12 mouse cellular contexts compared by ENCODE assay signal in genomic region chr10:39389451-39389891, GRCm38 (mm10). TPM values are rescaled to one million over a fixed set of nuclear protein-coding genes. Genes with fewer than 3 reads are reported as not detected.
DNase-seq lines count a peak whose midpoint lies in the region; ATAC-seq and TF ChIP-seq lines count a peak whose summit lies in the region.
"Had no signal": no experiment of that assay in that cellular context is flagged by ENCODE, and none has a peak within 500 bp of the region (broad histone marks: within the 10 kb centered on the region; RNA-seq: fewer than 3 reads in every experiment).

No protein-coding gene starts in this region.

- TF ChIP-seq CTCF in midbrain, postnatal 0 days (IDR thresholded peaks at IDR 0.05): no peak

- H3K36me3 ChIP-seq in forebrain, embryonic 12.5 days (replicated peaks): peaks cover 11% of the 10 kb centered on the region
- no peaks in the 10 kb centered on the region for H3K36me3 ChIP-seq in forebrain, embryonic 11.5 days (ENCODE audit: control insufficient read depth, insufficient read depth, low read length)
- peaks cover 8% of the 10 kb centered on the region; the same call in 1 of the 2 replicates for H3K36me3 ChIP-seq in heart, embryonic 14.5 days (ENCODE audit: control insufficient read depth, insufficient read depth, low read length)
- H3K36me3 ChIP-seq in midbrain, postnatal 0 days (ENCODE audit: insufficient read depth, low read length): peaks cover 4% of the 10 kb centered on the region; the same call in 1 of the 2 replicates

- 66% methylated on average over 11 of the region's 11 CpGs for WGBS in forebrain, embryonic 12.5 days
- 84% methylated on average over 11 of the region's 11 CpGs for WGBS in forebrain, embryonic 11.5 days
- 23% methylated on average over 11 of the region's 11 CpGs for WGBS in heart, embryonic 14.5 days
- 44% methylated on average over 11 of the region's 11 CpGs for WGBS in midbrain, postnatal 0 days

- no peak overlapping the region for H3K4me3 ChIP-seq in forebrain, embryonic 12.5 days (replicated peaks)
- no peak overlapping the region for H3K4me3 ChIP-seq in forebrain, embryonic 11.5 days (ENCODE audit: low read depth, low read length)
- H3K4me3 ChIP-seq in heart, embryonic 14.5 days (ENCODE audit: control insufficient read depth in 1 of 2, insufficient read depth in 1 of 2, low read depth in 1 of 2, low read length in 2 of 2): no peak overlapping the region
- H3K4me3 ChIP-seq in midbrain, postnatal 0 days (ENCODE audit: low read depth, low read length): no peak overlapping the region
- H3K4me3 ChIP-seq: stomach, embryonic 15.5 days had no signal

- H3K27ac ChIP-seq in forebrain, embryonic 12.5 days: 0 out of 2 replicates have a peak overlapping the region, but pooled peaks have one; percentile 15
- no peak overlapping the region for H3K27ac ChIP-seq in forebrain, embryonic 11.5 days (ENCODE audit: low read depth, low read length)
- H3K27ac ChIP-seq in heart, embryonic 14.5 days (replicated peaks in 1 of 2; ENCODE audit: control insufficient read depth in 1 of 2, insufficient read depth in 1 of 2, low read depth in 2 of 2, low read length in 2 of 2): peak overlapping the region; percentile 29 to 45
- peak overlapping the region; percentile 13; the same call in 1 of the 2 replicates for H3K27ac ChIP-seq in midbrain, postnatal 0 days (ENCODE audit: low read depth, low read length)
- H3K27ac ChIP-seq: stomach, embryonic 15.5 days had no signal

- H3K27me3 ChIP-seq in forebrain, embryonic 12.5 days: no peaks in the 10 kb centered on the region
- H3K27me3 ChIP-seq in forebrain, embryonic 11.5 days (ENCODE audit: control insufficient read depth, insufficient read depth, low read length): no peaks in the 10 kb centered on the region
- no peaks in the 10 kb centered on the region for H3K27me3 ChIP-seq in heart, embryonic 14.5 days (ENCODE audit: control insufficient read depth, insufficient read depth, low read length)
- no peaks in the 10 kb centered on the region for H3K27me3 ChIP-seq in midbrain, postnatal 0 days (ENCODE audit: insufficient read depth, low read length)
- H3K27me3 ChIP-seq: stomach, embryonic 15.5 days had no signal

- no peaks in the 10 kb centered on the region for H3K9me3 ChIP-seq in forebrain, embryonic 12.5 days
- H3K9me3 ChIP-seq in forebrain, embryonic 11.5 days (ENCODE audit: control insufficient read depth, low read length): no peaks in the 10 kb centered on the region
- H3K9me3 ChIP-seq in heart, embryonic 14.5 days (ENCODE audit: control insufficient read depth, low read length): peaks cover 5% of the 10 kb centered on the region; the same call in 1 of the 2 replicates
- no peaks in the 10 kb centered on the region for H3K9me3 ChIP-seq in midbrain, postnatal 0 days (ENCODE audit: low read length)
- H3K9me3 ChIP-seq: stomach, embryonic 15.5 days had no signal

- H3K9ac ChIP-seq in forebrain, embryonic 12.5 days: no peak overlapping the region
- H3K9ac ChIP-seq in forebrain, embryonic 11.5 days (ENCODE audit: low read length): no peak overlapping the region
- H3K9ac ChIP-seq in heart, embryonic 14.5 days (ENCODE audit: low read length): no peak overlapping the region
- no peak overlapping the region for H3K9ac ChIP-seq in midbrain, postnatal 0 days (replicated peaks; ENCODE audit: low read length, poor library complexity, severe bottlenecking)
- H3K9ac ChIP-seq: stomach, embryonic 15.5 days had no signal

- DNase-seq in forebrain, embryonic 11.5 days (ENCODE audit: low spot score): no peak
- DNase-seq in left cerebral cortex, postnatal 14 days (ENCODE audit: low spot score in 2 of 2): peak; percentile 44 to 65
- no peak for DNase-seq in left cerebral cortex, postnatal 36 days (ENCODE audit: low spot score in 2 of 2)
- peak; percentile 49 for DNase-seq in midbrain, postnatal 0 days (ENCODE audit: low spot score)
- no peak for DNase-seq in gastrocnemius, adult 18-20 months (ENCODE audit: low spot score)
- no peak for DNase-seq in gastrocnemius, postnatal 10 days
- DNase-seq: gastrocnemius, postnatal 25 days; lung, postnatal 10 days had no signal

- intact Hi-C loops in left cerebral cortex, postnatal 14 days (cut with DNase I): no loop called here
- intact Hi-C loops in left cerebral cortex, postnatal 36 days (cut with DNase I): no loop called here

- H3K4me2 ChIP-seq in forebrain, embryonic 12.5 days: no peak overlapping the region
- no peak overlapping the region for H3K4me2 ChIP-seq in forebrain, embryonic 11.5 days (ENCODE audit: low read depth, low read length, severe bottlenecking)
- 0 out of 2 replicates have a peak overlapping the region, but pooled peaks have one; percentile 32 for H3K4me2 ChIP-seq in heart, embryonic 14.5 days (ENCODE audit: low read length)
- no peak overlapping the region for H3K4me2 ChIP-seq in midbrain, postnatal 0 days (ENCODE audit: low read depth, low read length, poor library complexity, severe bottlenecking)
- H3K4me2 ChIP-seq: stomach, embryonic 15.5 days had no signal

- H3K4me1 ChIP-seq in forebrain, embryonic 12.5 days: peaks cover 51% of the 10 kb centered on the region
- H3K4me1 ChIP-seq in forebrain, embryonic 11.5 days (replicated peaks; ENCODE audit: control insufficient read depth, insufficient read depth, low read length): no peaks in the 10 kb centered on the region
- H3K4me1 ChIP-seq in heart, embryonic 14.5 days (ENCODE audit: control insufficient read depth in 2 of 2, insufficient read depth in 2 of 2, low read length in 2 of 2): peaks cover 22 to 52% of the 10 kb centered on the region in 2 experiments
- H3K4me1 ChIP-seq in midbrain, postnatal 0 days (ENCODE audit: insufficient read depth, low read length): peaks cover 18% of the 10 kb centered on the region

- peak; percentile 31; the same call in 1 of the 2 replicates for ATAC-seq in forebrain, embryonic 12.5 days (ENCODE audit: low FRiP score)
- ATAC-seq in forebrain, embryonic 11.5 days (replicated peaks; ENCODE audit: low FRiP score): no peak
- ATAC-seq in heart, embryonic 14.5 days (ENCODE audit: insufficient number of reproducible peaks, insufficient read depth, low FRiP score, low read depth): no peak
- no peak for ATAC-seq in midbrain, postnatal 0 days (ENCODE audit: low FRiP score)
- ATAC-seq: intestine, embryonic 16.5 days had no signal

RNA-seq across cellular contexts. Expression of gene Fyn, which starts 20.8 kb away (rescaled TPM):
- 62.0 and 63.4 TPM in 2 replicates for polyA plus RNA-seq in forebrain, embryonic 12.5 days (2016; fragmentation: Nextera tagmentation; extraction: Ambion mirVana)
- polyA plus RNA-seq in forebrain, embryonic 11.5 days (2014; fragmentation: Nextera tagmentation; extraction: Ambion mirVana): 42.7 and 44.6 TPM in 2 replicates
- total RNA-seq in left cerebral cortex, postnatal 14 days (2021): 100 to 1,000 TPM; 163 to 176 TPM
- 100 to 1,000 TPM; 119 to 138 TPM for total RNA-seq in left cerebral cortex, postnatal 36 days (2021)
- 20.3 and 22.2 TPM in 2 replicates for polyA plus RNA-seq in heart, embryonic 14.5 days (2014; fragmentation: Nextera tagmentation; extraction: Ambion mirVana)
- total RNA-seq in midbrain, postnatal 0 days (2014; rRNA removed): 121 and 133 TPM in 2 replicates
- polyA plus RNA-seq in midbrain, postnatal 0 days (2015; fragmentation: Nextera tagmentation; extraction: Ambion mirVana): 75.6 and 82.9 TPM in 2 replicates
- 1 to 10 TPM; 6.0 to 9.2 TPM for total RNA-seq in gastrocnemius, adult 18-20 months (2021)
- 10 to 100 TPM; 25.6 to 34.4 TPM for total RNA-seq in gastrocnemius, postnatal 10 days (2021)

Comparison
In these comparisons a context has a peak if more than half of its experiments do, and no peak if none do; other contexts are left out.
1. DNase-seq: peak in left cerebral cortex, postnatal 14 days (2 of 2) and midbrain, postnatal 0 days (single experiment); none in forebrain, embryonic 11.5 days (single experiment), left cerebral cortex, postnatal 36 days (0 of 2), gastrocnemius, adult 18-20 months (single experiment) and gastrocnemius, postnatal 10 days (single experiment).